Mouse (Mus musculus): ENCODE measurements at regions not wholly inside any gene's neighbourhood (a gene's known extent, or its start where the extent isn't known, plus 50 kb on each side); places are given as distances from the start of the nearest gene placed in this dataset.

DNA sequence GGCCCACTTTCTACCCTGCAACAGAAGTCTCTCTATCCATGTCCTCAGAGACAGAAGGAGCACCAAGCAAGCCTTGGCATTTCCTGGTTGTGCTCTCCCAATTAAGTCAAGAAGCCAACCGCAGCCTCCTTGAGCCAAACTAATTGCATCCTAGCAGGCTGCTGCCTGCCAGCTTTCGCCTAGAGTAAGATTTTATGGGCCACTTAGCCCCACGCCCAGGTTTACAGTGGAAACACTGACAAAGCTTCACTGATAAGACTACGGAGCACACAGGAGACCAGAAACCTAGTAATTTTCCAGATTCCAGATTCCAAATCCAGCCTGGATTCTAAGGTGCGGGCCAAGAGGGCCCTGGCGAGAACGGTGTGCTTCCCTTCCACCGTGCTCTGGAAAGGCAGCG, 249.0 kb upstream of the Usp24 start:
- Histone ChIP-seq H3K27me3 (ENCODE audit: control insufficient read depth in 1 of 2, insufficient read depth in 2 of 2, low read length in 2 of 2) (no peaks in the 10 kb centered on the region; a peak in 1 of 4 replicates), H3K4me1 (ENCODE audit: control insufficient read depth in 1 of 2, insufficient read depth in 2 of 2, low read length in 2 of 2) (no peaks in the 10 kb centered on the region), H3K9ac (ENCODE audit: control insufficient read depth, low read depth, low read length, poor library complexity, severe bottlenecking) (no peak overlapping the region), H3K27ac (ENCODE audit: control insufficient read depth, low read depth, low read length) (no peak overlapping the region), H3K4me3 (ENCODE audit: control insufficient read depth in 1 of 2, insufficient read depth in 1 of 2, low read depth in 2 of 2, low read length in 2 of 2) (no peak overlapping the region), H3K36me3 (ENCODE audit: control insufficient read depth in 1 of 2, insufficient read depth in 2 of 2, low read length in 2 of 2) (no peaks in the 10 kb centered on the region), H3K79me2 (ENCODE audit: control insufficient read depth, insufficient read depth, low read length, poor library complexity) (no peaks in the 10 kb centered on the region), H3K9me3 (replicated peaks; ENCODE audit: insufficient read depth, low read length) (no peaks in the 10 kb centered on the region)
- TF ChIP-seq RCOR1 (IDR thresholded peaks at IDR 0.05; ENCODE audit: low read depth, low read length) (no peak), ZNF384 (IDR thresholded peaks at IDR 0.05; ENCODE audit: low read depth, low read length) (no peak), USF2 (IDR thresholded peaks at IDR 0.05; ENCODE audit: borderline replicate concordance in 1 of 2, insufficient read depth in 1 of 2, low read depth in 1 of 2, low read length in 2 of 2) (no peak), MYB (IDR thresholded peaks at IDR 0.05; ENCODE audit: low read depth, low read length) (no peak), SIN3A (IDR thresholded peaks at IDR 0.05; ENCODE audit: low read length) (no peak), ZMIZ1 (IDR thresholded peaks at IDR 0.05; ENCODE audit: low read depth, low read length) (no peak)
- DNase-seq (ENCODE audit: low read depth, low spot score): no peak

DNA sequence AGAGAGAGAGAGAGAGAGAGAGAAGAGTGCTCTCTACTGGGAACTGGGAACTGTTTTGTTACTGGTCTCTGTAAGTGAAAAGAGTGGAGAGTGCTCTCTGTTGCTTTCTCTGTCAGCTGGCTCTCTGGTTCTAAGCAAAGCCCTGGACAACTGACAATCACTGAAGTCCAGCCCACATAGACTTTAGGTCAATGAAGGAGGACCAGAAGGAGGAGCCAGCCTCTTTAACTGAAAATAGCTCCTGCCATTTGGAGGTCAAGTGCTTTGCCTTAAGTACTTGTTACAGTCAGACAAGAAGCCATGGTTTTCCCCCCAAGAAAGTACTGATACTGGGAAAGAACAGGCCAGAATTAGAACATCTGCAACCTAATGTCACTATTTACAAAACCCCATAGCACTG, 232.5 kb upstream of the Usp24 start:
- TF ChIP-seq CTCF (IDR thresholded peaks at IDR 0.05 in 2 of 3, conservative IDR thresholded peaks at IDR 0.05 in 1 of 3; ENCODE audit: control insufficient read depth in 1 of 3, insufficient read depth in 1 of 3, low read depth in 2 of 3, low read length in 3 of 3, poor library complexity in 1 of 3, severe bottlenecking in 1 of 3): no peak
- no peak for TF ChIP-seq CHD1 (IDR thresholded peaks at IDR 0.05; ENCODE audit: low read depth, low read length)
- TF ChIP-seq USF1 (IDR thresholded peaks at IDR 0.05; ENCODE audit: low read depth, low read length): no peak
- TF ChIP-seq NRF1 (IDR thresholded peaks at IDR 0.05; ENCODE audit: insufficient read depth, low read depth, low read length, poor library complexity, severe bottlenecking): no peak
- TF ChIP-seq ELF1 (IDR thresholded peaks at IDR 0.05; ENCODE audit: low read depth, low read length): no peak
- no peak for TF ChIP-seq ZMIZ1 (IDR thresholded peaks at IDR 0.05; ENCODE audit: low read depth, low read length)
- no peaks in the 10 kb centered on the region for H3K36me3 ChIP-seq (ENCODE audit: control insufficient read depth in 1 of 2, insufficient read depth in 2 of 2, low read length in 2 of 2)

DNA sequence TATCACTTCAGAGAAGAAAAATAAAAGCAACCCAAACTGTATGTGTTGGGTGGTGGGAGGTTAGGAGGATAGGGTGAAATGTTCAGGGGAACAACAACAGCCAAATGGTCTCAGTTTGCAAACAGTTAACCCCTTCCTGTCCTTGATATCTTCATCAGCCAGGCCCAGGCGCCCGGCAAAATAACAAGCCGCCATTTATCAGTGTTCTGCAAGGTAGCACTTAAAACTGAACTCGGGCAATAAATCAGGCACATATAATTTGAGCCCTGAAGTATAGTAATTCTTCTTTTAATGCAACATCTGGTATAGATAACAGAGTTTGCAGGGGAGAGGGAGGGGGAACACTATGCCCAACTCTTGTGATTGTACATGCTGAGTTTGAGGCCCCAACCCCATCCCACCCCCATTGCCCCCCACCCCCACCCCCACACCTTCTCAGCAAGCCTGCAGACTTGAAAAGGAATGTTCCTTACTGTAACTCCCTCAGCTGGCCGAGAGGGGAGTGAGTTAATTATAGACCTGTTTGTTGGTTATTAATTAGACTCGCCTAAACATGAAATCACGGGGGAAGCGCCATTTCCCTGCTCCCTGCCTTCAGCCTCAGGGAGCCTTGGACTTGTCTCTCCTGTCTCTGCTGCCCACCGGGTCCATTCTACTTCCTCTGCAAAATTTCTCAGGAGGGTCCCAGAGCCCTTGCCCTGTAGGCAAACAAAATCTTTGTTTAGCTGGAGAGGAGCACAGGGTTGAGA, 223.9 kb upstream of the Usp24 start:
- TF ChIP-seq NELFE (IDR thresholded peaks at IDR 0.05; ENCODE audit: low read depth, low read length) (no peak), CHD2 (IDR thresholded peaks at IDR 0.05; ENCODE audit: low read length) (no peak)
- Histone ChIP-seq H3K4me1 (ENCODE audit: control insufficient read depth in 1 of 2, insufficient read depth in 2 of 2, low read length in 2 of 2) (no peaks in the 10 kb centered on the region), H3K9ac (ENCODE audit: control insufficient read depth, low read depth, low read length, poor library complexity, severe bottlenecking) (no peak overlapping the region), H3K79me2 (ENCODE audit: control insufficient read depth, insufficient read depth, low read length, poor library complexity) (no peaks in the 10 kb centered on the region), H3K27me3 (ENCODE audit: control insufficient read depth in 1 of 2, insufficient read depth in 2 of 2, low read length in 2 of 2) (no peaks in the 10 kb centered on the region), H3K9me3 (replicated peaks; ENCODE audit: insufficient read depth, low read length) (no peaks in the 10 kb centered on the region), H3K36me3 (ENCODE audit: control insufficient read depth in 1 of 2, insufficient read depth in 2 of 2, low read length in 2 of 2) (no peaks in the 10 kb centered on the region), H3K27ac (ENCODE audit: control insufficient read depth, low read depth, low read length) (no peak overlapping the region), H3K4me3 (ENCODE audit: control insufficient read depth in 1 of 2, insufficient read depth in 1 of 2, low read depth in 2 of 2, low read length in 2 of 2) (no peak overlapping the region)
- no peak for DNase-seq (ENCODE audit: low read depth, low spot score)

More for the DNA sequence above, 232.5 kb upstream of the Usp24 start:
- no peaks in the 10 kb centered on the region for H3K9me3 ChIP-seq (replicated peaks; ENCODE audit: insufficient read depth, low read length)
- no peak overlapping the region for H3K4me3 ChIP-seq (ENCODE audit: control insufficient read depth in 1 of 2, insufficient read depth in 1 of 2, low read depth in 2 of 2, low read length in 2 of 2)
- no peaks in the 10 kb centered on the region for H3K4me1 ChIP-seq (ENCODE audit: control insufficient read depth in 1 of 2, insufficient read depth in 2 of 2, low read length in 2 of 2)
- H3K79me2 ChIP-seq (ENCODE audit: control insufficient read depth, insufficient read depth, low read length, poor library complexity): no peaks in the 10 kb centered on the region
- no peaks in the 10 kb centered on the region for H3K27me3 ChIP-seq (ENCODE audit: control insufficient read depth in 1 of 2, insufficient read depth in 2 of 2, low read length in 2 of 2)
- DNase-seq (ENCODE audit: low read depth, low spot score): no peak
- H3K27ac ChIP-seq (ENCODE audit: control insufficient read depth, low read depth, low read length): no peak overlapping the region
- no peak overlapping the region for H3K9ac ChIP-seq (ENCODE audit: control insufficient read depth, low read depth, low read length, poor library complexity, severe bottlenecking)
